Mouse (Mus musculus): ENCODE results near the gene Hexim1. TPM values are rescaled to one million over a fixed set of nuclear protein-coding genes. Genes with fewer than 3 reads are reported as not detected.
A peak's percentile ranks its signal among the peaks of the same experiment; 100 is the strongest.

The Hexim1 gene
- polyA plus RNA-seq, 1 experiment from 2014 or later = 2.4 TPM

DNA sequence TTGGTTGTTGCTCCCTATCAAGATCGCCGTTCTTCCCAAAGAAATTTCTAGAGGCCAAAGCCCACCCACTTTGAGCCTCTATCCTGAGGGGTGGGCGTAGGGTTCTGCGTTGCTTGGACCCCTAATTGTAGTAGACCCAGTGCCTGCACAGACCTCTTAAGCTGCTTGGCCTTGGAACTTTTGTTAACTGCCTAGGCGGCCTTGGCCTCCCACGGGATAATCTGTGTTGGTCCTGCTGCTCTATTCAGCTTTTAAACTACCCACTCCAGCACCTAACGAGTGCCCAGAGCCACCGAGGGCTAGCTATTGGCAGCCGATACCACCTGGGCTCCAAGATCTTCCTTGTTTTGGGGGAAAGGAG is 3.5 kb upstream of the Hexim1 start:
- Histone ChIP-seq H3K4me3 (peak overlapping the region; percentile 31; the same call in 1 of the 2 replicates), H3K36me3 (peaks cover 22% of the 10 kb centered on the region), H3K4me2 (peak overlapping the region; percentile 59), H3K27ac (no peak overlapping the region), H3K27me3 (replicated peaks) (peaks cover 27% of the 10 kb centered on the region), H3K9ac (no peak overlapping the region; the same call in 1 of the 2 replicates), H3K4me1 (peaks cover 50% of the 10 kb centered on the region), H3K9me3 (replicated peaks) (no peaks in the 10 kb centered on the region)
- no peak for ATAC-seq
- WGBS (ENCODE audit: insufficient replicate concordance) = 38% methylated on average over 9 of the region's 9 CpGs

GRCm38 (mm10) chr11:103113005-103113404 is 3.0 kb upstream of the Hexim1 start:
- Histone ChIP-seq H3K27ac (no peak overlapping the region), H3K27me3 (replicated peaks) (peaks cover 27% of the 10 kb centered on the region), H3K36me3 (peaks cover 22% of the 10 kb centered on the region), H3K4me2 (peak overlapping the region; percentile 59; the same call in 1 of the 2 replicates), H3K4me1 (peaks cover 55% of the 10 kb centered on the region), H3K9me3 (replicated peaks) (no peaks in the 10 kb centered on the region), H3K9ac (no peak overlapping the region), H3K4me3 (no peak overlapping the region)
- WGBS (ENCODE audit: insufficient replicate concordance) = 63% methylated on average over 12 of the region's 12 CpGs
- no peak for ATAC-seq

GRCm38 (mm10) chr11:103113771-103114170 is 2.3 kb upstream of the Hexim1 start:
- H3K36me3 ChIP-seq = peaks cover 16% of the 10 kb centered on the region
- WGBS (ENCODE audit: insufficient replicate concordance) = 77% methylated on average over 4 of the region's 4 CpGs
- no peak overlapping the region for H3K4me3 ChIP-seq
- H3K4me1 ChIP-seq = peaks cover 63% of the 10 kb centered on the region
- no peak overlapping the region for H3K9ac ChIP-seq
- peaks cover 27% of the 10 kb centered on the region for H3K27me3 ChIP-seq (replicated peaks)
- ATAC-seq = no peak
- no peak overlapping the region; the same call in 1 of the 2 replicates for H3K27ac ChIP-seq
- 0 out of 2 replicates have a peak overlapping the region, but pooled peaks have one; percentile 84 for H3K4me2 ChIP-seq
- no peaks in the 10 kb centered on the region for H3K9me3 ChIP-seq (replicated peaks)

GRCm38 (mm10) chr11:103114270-103114943 is 1.6 kb upstream of the Hexim1 start:
- Histone ChIP-seq H3K27me3 (replicated peaks) (peaks cover 27% of the 10 kb centered on the region), H3K4me3 (peak overlapping the region; percentile 70), H3K9me3 (replicated peaks) (no peaks in the 10 kb centered on the region), H3K9ac (peak overlapping the region; percentile 84), H3K4me1 (peaks cover 65% of the 10 kb centered on the region), H3K4me2 (peak overlapping the region; percentile 84), H3K36me3 (peaks cover 10% of the 10 kb centered on the region), H3K27ac (peak overlapping the region; percentile 96)
- no peak for ATAC-seq
- 74% methylated on average over 11 of the region's 11 CpGs for WGBS (ENCODE audit: insufficient replicate concordance)

DNA sequence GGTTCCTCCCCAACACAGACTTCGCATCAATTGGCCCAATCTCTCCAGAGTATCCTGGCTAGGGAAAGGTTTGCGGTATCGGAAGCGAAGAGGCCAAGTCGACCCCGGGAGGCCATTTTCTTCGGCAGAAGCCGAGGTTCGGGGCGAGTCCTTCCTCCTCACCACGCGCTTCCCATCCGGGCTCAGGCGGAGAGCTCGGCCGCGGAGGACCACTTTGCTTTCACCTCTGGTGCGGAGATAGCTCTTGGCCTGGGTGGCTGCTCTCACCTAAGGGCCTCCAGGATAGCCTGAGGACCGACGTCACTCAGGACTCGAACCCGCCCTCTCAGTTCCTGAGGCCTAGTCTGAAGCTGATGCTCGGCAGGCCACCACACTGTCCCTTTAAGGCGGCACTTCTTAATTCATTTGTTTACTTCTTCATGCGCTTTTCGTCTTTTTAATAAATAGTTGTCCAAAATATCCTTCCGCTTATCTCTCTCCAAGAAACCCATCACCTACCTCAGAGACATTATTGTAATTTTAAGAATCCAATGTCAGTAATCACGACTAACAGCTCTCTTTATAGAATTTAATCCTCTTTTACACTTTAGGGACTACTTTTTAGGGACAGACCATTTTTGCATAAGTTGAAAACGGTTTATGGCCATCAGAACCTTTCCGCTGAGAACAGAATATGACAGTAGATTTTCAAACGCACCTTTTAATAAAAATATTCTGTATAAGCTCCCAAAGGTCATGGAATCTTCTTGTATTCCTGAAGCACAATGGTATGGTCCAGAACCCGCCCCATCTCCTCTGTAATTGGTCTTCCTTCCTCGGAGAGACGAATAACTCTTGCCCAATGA is 646 bp upstream of the Hexim1 start:
- Histone ChIP-seq H3K9ac (peak overlapping the region; percentile 84), H3K4me2 (peak overlapping the region; percentile 84), H3K36me3 (peaks cover 8% of the 10 kb centered on the region; the same call in 1 of the 2 replicates), H3K9me3 (replicated peaks) (no peaks in the 10 kb centered on the region), H3K4me3 (peak overlapping the region; percentile 70), H3K27ac (peak overlapping the region; percentile 96), H3K4me1 (peaks cover 68% of the 10 kb centered on the region), H3K27me3 (replicated peaks) (peaks cover 27% of the 10 kb centered on the region)
- peak; percentile 72 for ATAC-seq
- under 1% methylated on average over 34 of the region's 34 CpGs for WGBS (ENCODE audit: insufficient replicate concordance)

DNA sequence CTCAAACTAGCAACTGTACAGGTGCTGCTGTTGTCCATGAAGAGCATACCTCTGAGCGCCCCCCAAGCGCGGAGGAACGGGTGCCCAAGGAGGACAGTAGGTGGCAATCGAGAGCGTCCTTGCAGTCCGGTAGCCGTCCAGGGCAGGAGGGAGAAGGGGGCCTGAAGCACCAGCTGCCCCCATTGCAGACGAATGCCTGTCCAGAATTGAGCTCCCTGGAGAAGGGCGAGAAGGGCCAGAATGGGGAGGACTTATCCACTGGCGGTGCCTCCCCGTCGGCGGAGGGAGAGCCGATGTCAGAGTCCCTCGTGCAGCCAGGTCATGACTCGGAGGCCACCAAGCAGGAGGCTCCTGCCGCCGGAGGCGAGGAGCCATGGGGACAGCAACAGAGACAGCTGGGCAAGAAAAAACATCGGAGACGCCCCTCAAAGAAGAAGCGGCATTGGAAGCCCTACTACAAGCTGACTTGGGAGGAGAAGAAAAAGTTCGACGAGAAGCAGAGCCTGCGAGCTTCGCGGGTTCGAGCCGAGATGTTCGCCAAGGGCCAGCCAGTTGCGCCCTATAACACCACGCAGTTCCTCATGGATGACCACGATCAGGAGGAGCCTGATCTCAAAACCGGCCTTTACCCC is 1.0 kb downstream of the Hexim1 start:
- no peaks in the 10 kb centered on the region for H3K9me3 ChIP-seq (replicated peaks)
- H3K4me3 ChIP-seq = peak overlapping the region; percentile 77
- H3K27ac ChIP-seq = peak overlapping the region; percentile 91
- ATAC-seq = peak; percentile 30
- peaks cover 12% of the 10 kb centered on the region for H3K27me3 ChIP-seq (replicated peaks)
- H3K36me3 ChIP-seq = no peaks in the 10 kb centered on the region
- H3K9ac ChIP-seq = peak overlapping the region; percentile 88
- WGBS (ENCODE audit: insufficient replicate concordance) = under 1% methylated on average over 35 of the region's 35 CpGs
- H3K4me1 ChIP-seq = peaks cover 57% of the 10 kb centered on the region
- peak overlapping the region; percentile 99 for H3K4me2 ChIP-seq

GRCm38 (mm10) chr11:103117591-103118009 is 1.6 kb downstream of the Hexim1 start:
- H3K27me3 ChIP-seq (replicated peaks) = peaks cover 7% of the 10 kb centered on the region
- no peaks in the 10 kb centered on the region for H3K9me3 ChIP-seq (replicated peaks)
- ATAC-seq = no peak
- under 1% methylated on average over 38 of the region's 38 CpGs for WGBS (ENCODE audit: insufficient replicate concordance)
- peak overlapping the region; percentile 88 for H3K9ac ChIP-seq
- H3K27ac ChIP-seq = peak overlapping the region; percentile 91
- peaks cover 52% of the 10 kb centered on the region for H3K4me1 ChIP-seq
- peak overlapping the region; percentile 77 for H3K4me3 ChIP-seq
- no peaks in the 10 kb centered on the region for H3K36me3 ChIP-seq
- H3K4me2 ChIP-seq = peak overlapping the region; percentile 99

DNA sequence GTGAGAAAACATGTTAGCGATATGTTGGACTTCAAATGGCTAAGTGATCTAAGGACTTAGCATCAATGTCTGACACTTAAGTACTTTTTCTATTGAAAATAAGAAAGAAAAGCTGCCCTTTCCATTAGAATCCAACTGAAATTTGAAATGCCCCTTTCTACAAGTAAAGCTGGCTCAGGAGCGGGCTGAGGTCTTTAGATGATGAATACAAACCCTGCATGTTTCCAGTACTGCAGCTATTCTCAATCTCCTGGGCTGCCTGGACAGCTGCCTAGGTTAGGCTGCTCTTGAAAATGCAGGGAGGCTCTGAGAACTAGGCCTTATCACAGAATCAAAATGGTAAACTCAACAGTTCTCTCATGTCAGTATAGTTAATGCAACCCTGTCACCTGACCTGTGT is 2.8 kb downstream of the Hexim1 start:
- Histone ChIP-seq H3K27ac (no peak overlapping the region), H3K4me1 (peaks cover 42% of the 10 kb centered on the region), H3K9ac (peak overlapping the region; percentile 88; the same call in 1 of the 2 replicates), H3K9me3 (replicated peaks) (no peaks in the 10 kb centered on the region), H3K4me3 (peak overlapping the region; percentile 77), H3K36me3 (no peaks in the 10 kb centered on the region), H3K4me2 (peak overlapping the region; percentile 99), H3K27me3 (replicated peaks) (no peaks in the 10 kb centered on the region)
- ATAC-seq = no peak
- 86% methylated on average over 2 of the region's 2 CpGs for WGBS (ENCODE audit: insufficient replicate concordance)

- H3K9me3 ChIP-seq (replicated peaks) = no peaks in the 10 kb centered on the region
- H3K4me1 ChIP-seq = peaks cover 34% of the 10 kb centered on the region
- 48% methylated on average over 5 of the region's 5 CpGs for WGBS (ENCODE audit: insufficient replicate concordance)
- H3K4me3 ChIP-seq = no peak overlapping the region
- ATAC-seq = no peak
- no peaks in the 10 kb centered on the region for H3K27me3 ChIP-seq (replicated peaks)
- H3K4me2 ChIP-seq = no peak overlapping the region
- no peak overlapping the region for H3K27ac ChIP-seq
- H3K9ac ChIP-seq = no peak overlapping the region
- no peaks in the 10 kb centered on the region for H3K36me3 ChIP-seq
Observed at GRCm38 (mm10) chr11:103119609-103120008, 3.6 kb downstream of the Hexim1 start.

DNA sequence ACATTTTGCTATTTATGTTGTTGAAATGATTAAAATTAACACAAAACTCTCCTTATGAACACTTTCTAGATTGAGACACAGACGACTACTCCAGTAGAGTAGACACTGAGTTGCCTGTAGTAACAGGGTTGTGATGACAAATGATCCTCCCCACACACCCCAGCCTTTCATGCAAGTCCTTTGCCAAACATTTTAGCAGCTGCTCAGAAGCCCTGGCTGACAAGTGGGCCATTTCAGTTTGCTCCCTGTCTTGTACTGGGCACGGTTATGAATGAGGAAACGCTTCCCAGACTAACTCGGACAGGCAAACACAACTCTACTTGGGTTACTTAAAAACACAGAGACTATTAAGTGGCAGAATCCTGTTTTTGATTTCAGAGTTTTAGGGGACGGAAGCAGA is 4.3 kb downstream of the Hexim1 start:
- Histone ChIP-seq H3K9ac (no peak overlapping the region), H3K27ac (no peak overlapping the region), H3K9me3 (replicated peaks) (no peaks in the 10 kb centered on the region), H3K4me2 (no peak overlapping the region), H3K4me3 (no peak overlapping the region), H3K4me1 (peaks cover 29% of the 10 kb centered on the region), H3K27me3 (replicated peaks) (no peaks in the 10 kb centered on the region), H3K36me3 (no peaks in the 10 kb centered on the region)
- ATAC-seq = no peak
- WGBS (ENCODE audit: insufficient replicate concordance) = 77% methylated on average over 5 of the region's 5 CpGs

GRCm38 (mm10) chr11:103131701-103132575 is 15.9 kb downstream of the Hexim1 start, which contains the start of gene Hexim2:
Hexim2 (plus strand) TSS chr11:103132429.
- Histone ChIP-seq H3K27me3 (replicated peaks) (no peaks in the 10 kb centered on the region), H3K9me3 (replicated peaks) (no peaks in the 10 kb centered on the region), H3K4me3 (peak within 1 kb of the TSS; percentile 97), H3K4me2 (peak within 1 kb of the TSS; percentile 81), H3K27ac (peak within 1 kb of the TSS; percentile 96), H3K4me1 (peaks cover 58% of the 10 kb centered on the region), H3K9ac (peak within 1 kb of the TSS; percentile 100), H3K36me3 (peaks cover 4% of the 10 kb centered on the region; the same call in 1 of the 2 replicates)
- peak; percentile 38 for ATAC-seq
- WGBS (ENCODE audit: insufficient replicate concordance) = 1% methylated on average over 39 of the region's 39 CpGs

Measured in liver, embryonic 12.5 days (tissue).